Mouse (Mus musculus) embryonic facial prominence, embryonic 15.5 days (tissue): ENCODE results near the gene Bco2. TPM values are rescaled to one million over a fixed set of nuclear protein-coding genes. Genes with fewer than 3 reads are reported as not detected.
A peak's percentile ranks its signal among the peaks of the same experiment; 100 is the strongest.

Source experiments
- ATAC-seq: fragments of 200-750 bp; cut with Nextera tagmentation; 2 replicates; pipeline ENCODE4 v1.8.0; 2017; ENCODE audit warnings: low read depth, moderate TSS enrichment; ENCODE audit not compliant: insufficient number of reproducible peaks, low FRiP score, low TSS enrichment
- H3K27ac ChIP-seq: fragments of 300-500 bp; sonication (generic); replicated peaks from 2 replicates; pipeline ENCODE4 v1.5.1; 2015; ENCODE audit warnings: mild to moderate bottlenecking, inconsistent platforms
- H3K27me3 ChIP-seq: fragments of 300-500 bp; sonication (generic); 2 replicates; pipeline ENCODE4 v1.6.1; 2015; ENCODE audit warnings: inconsistent platforms
- H3K36me3 ChIP-seq: fragments of 300-500 bp; sonication (generic); 2 replicates; pipeline ENCODE4 v1.6.1; 2015; ENCODE audit warnings: mild to moderate bottlenecking, inconsistent platforms
- H3K4me1 ChIP-seq: fragments of 300-500 bp; sonication (generic); 2 replicates; pipeline ENCODE4 v1.6.1; 2015; ENCODE audit warnings: inconsistent platforms
- H3K4me2 ChIP-seq: fragments of 300-500 bp; sonication (generic); replicated peaks from 2 replicates; pipeline ENCODE4 v1.6.1; 2015; ENCODE audit warnings: mild to moderate bottlenecking, inconsistent platforms
- H3K4me3 ChIP-seq: fragments of 300-500 bp; sonication (generic); replicated peaks from 2 replicates; pipeline ENCODE4 v1.5.1; 2015; ENCODE audit warnings: mild to moderate bottlenecking, inconsistent platforms
- H3K9ac ChIP-seq: fragments of 300-500 bp; sonication (generic); 2 replicates; pipeline ENCODE4 v1.6.1; 2015; ENCODE audit warnings: inconsistent platforms
- H3K9me3 ChIP-seq: fragments of 300-500 bp; sonication (generic); replicated peaks from 2 replicates; pipeline ENCODE4 v1.6.1; 2016; ENCODE audit warnings: inconsistent platforms
- WGBS: fragments of 180-500 bp; shearing (Covaris S2); methylation state at CpG from one replicate; pipeline ENCODE4 v1.1.7; 2015; 5-methylcytosine and 5-hydroxymethylcytosine counted together
- polyA plus RNA-seq: library from polyadenylated mRNA; unstranded; fragments of >200 nt; fragmentation: Nextera tagmentation; extraction: Ambion mirVana; gene quantifications from 2 replicates; pipeline ENCODE4 v1.2.1, GENCODE M21; 2015

Gene Bco2
- polyA plus RNA-seq, 1 experiment from 2014 or later, result 0.52 TPM

- WGBS, result 74% methylated on average over 11 of the region's 11 CpGs
- Histone ChIP-seq H3K27me3 (no peaks in the 10 kb centered on the region), H3K9ac (no peak overlapping the region), H3K36me3 (no peaks in the 10 kb centered on the region), H3K27ac (no peak overlapping the region), H3K4me3 (no peak overlapping the region), H3K4me2 (no peak overlapping the region), H3K4me1 (no peaks in the 10 kb centered on the region), H3K9me3 (no peaks in the 10 kb centered on the region)
- ATAC-seq, result no peak
Measured at GRCm38 (mm10) chr9:50533328-50533727, 21.7 kb downstream of the Bco2 start.

GRCm38 (mm10) chr9:50530890-50531289, 24.1 kb downstream of the Bco2 start:
- no peaks in the 10 kb centered on the region for H3K27me3 ChIP-seq
- H3K27ac ChIP-seq, result no peak overlapping the region
- ATAC-seq, result no peak
- H3K36me3 ChIP-seq, result no peaks in the 10 kb centered on the region
- WGBS, result 14% methylated on average over 2 of the region's 2 CpGs
- H3K4me3 ChIP-seq, result no peak overlapping the region
- H3K4me1 ChIP-seq, result peaks cover 7% of the 10 kb centered on the region
- no peaks in the 10 kb centered on the region for H3K9me3 ChIP-seq
- H3K9ac ChIP-seq, result no peak overlapping the region
- no peak overlapping the region for H3K4me2 ChIP-seq

- ATAC-seq, result peak; percentile 98
- Histone ChIP-seq H3K36me3 (no peaks in the 10 kb centered on the region), H3K4me2 (peak within 1 kb of the TSS; percentile 78), H3K9me3 (no peaks in the 10 kb centered on the region), H3K27me3 (no peaks in the 10 kb centered on the region), H3K9ac (peak within 1 kb of the TSS; percentile 70), H3K27ac (peak within 1 kb of the TSS; percentile 80; the same call in 1 of the 2 replicates), H3K4me1 (peaks cover 7% of the 10 kb centered on the region), H3K4me3 (peak within 1 kb of the TSS; percentile 90)
- 0% methylated on average over 54 of the region's 54 CpGs for WGBS
Measured at GRCm38 (mm10) chr9:50528293-50528892, 26.6 kb downstream of the Bco2 start, which contains the start of gene Pts. Pts (minus strand) TSS chr9:50528724.

DNA sequence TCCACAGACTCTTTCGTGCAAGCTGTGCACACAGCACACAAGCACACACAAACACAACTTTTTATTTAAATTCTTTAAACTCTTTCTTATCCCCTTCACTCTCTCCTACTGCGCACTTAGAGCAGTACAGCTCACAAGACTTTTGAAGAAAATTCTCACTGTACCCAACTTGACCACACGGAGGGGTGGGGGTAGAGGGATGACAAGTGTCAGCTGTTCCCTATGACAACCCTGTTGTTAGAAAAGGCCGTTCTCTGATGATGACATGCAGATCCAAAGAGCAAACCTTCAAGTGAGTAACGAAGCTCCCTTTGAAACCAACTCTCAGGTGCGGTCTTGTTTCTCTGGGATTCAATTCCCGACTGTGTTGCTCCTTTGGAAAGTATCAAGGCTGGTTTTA, 27.1 kb downstream of the Bco2 start:
- ATAC-seq, result no peak
- H3K27me3 ChIP-seq, result no peaks in the 10 kb centered on the region
- peak overlapping the region; percentile 90 for H3K4me3 ChIP-seq
- no peak overlapping the region for H3K27ac ChIP-seq
- H3K4me1 ChIP-seq, result peaks cover 7% of the 10 kb centered on the region
- peak overlapping the region; percentile 70 for H3K9ac ChIP-seq
- peak overlapping the region; percentile 78 for H3K4me2 ChIP-seq
- no peaks in the 10 kb centered on the region for H3K36me3 ChIP-seq
- no peaks in the 10 kb centered on the region for H3K9me3 ChIP-seq
- 37% methylated on average over 7 of the region's 7 CpGs for WGBS

GRCm38 (mm10) chr9:50525585-50525984, 29.4 kb downstream of the Bco2 start:
- H3K9ac ChIP-seq, result no peak overlapping the region
- no peak overlapping the region for H3K4me2 ChIP-seq
- peaks cover 2% of the 10 kb centered on the region; the same call in 1 of the 2 replicates for H3K36me3 ChIP-seq
- WGBS, result 88% methylated on average over 5 of the region's 5 CpGs
- H3K4me3 ChIP-seq, result no peak overlapping the region
- no peaks in the 10 kb centered on the region for H3K9me3 ChIP-seq
- peaks cover 7% of the 10 kb centered on the region for H3K4me1 ChIP-seq
- no peaks in the 10 kb centered on the region for H3K27me3 ChIP-seq
- ATAC-seq, result no peak
- no peak overlapping the region for H3K27ac ChIP-seq

DNA sequence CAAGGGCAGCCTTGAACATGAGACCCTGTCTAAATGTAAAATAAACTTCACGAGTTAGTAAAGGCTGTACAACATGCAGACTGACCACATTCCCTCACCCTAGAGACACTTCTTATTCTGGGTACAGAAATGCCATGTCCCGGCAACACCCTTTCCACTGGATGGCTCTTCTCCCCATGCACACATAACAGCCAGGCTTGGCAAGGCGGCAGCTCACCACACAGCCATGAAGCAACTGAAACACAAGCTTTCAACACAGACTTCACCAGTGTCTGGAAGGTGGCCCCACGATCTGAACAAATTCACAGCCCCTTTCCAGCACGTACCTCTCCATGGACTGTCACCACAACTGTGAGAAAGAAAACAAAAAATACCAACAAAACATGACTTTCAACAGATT, 30.0 kb downstream of the Bco2 start:
- 81% methylated on average over 5 of the region's 5 CpGs for WGBS
- peaks cover 2% of the 10 kb centered on the region; the same call in 1 of the 2 replicates for H3K36me3 ChIP-seq
- H3K9ac ChIP-seq, result no peak overlapping the region
- no peak overlapping the region for H3K27ac ChIP-seq
- H3K27me3 ChIP-seq, result no peaks in the 10 kb centered on the region
- H3K4me1 ChIP-seq, result peaks cover 7% of the 10 kb centered on the region
- no peak overlapping the region for H3K4me2 ChIP-seq
- H3K9me3 ChIP-seq, result no peaks in the 10 kb centered on the region
- H3K4me3 ChIP-seq, result no peak overlapping the region
- ATAC-seq, result no peak

DNA sequence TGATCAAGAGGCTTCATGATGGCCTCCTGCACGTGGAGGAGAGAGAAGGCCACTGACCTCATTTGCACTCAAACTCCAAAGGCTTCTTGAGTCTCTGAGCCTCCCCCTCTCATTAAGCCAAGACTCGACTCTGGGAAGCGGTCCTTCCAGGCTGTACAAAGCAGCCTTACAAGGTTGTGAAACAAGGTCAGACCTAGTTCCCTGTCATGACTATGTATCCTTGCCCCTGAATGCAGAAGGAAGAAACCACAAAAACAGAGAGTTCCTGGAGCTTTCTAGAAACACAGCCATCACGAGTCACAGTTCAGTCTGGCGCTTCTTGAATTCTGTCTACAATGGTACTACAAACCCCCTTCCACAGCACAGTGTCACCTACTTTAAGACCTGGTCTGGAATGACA, 32.4 kb downstream of the Bco2 start:
- Histone ChIP-seq H3K4me3 (no peak overlapping the region), H3K4me1 (peaks cover 1% of the 10 kb centered on the region), H3K9me3 (no peaks in the 10 kb centered on the region), H3K27me3 (no peaks in the 10 kb centered on the region), H3K27ac (no peak overlapping the region), H3K9ac (no peak overlapping the region), H3K4me2 (no peak overlapping the region), H3K36me3 (peaks cover 2% of the 10 kb centered on the region; the same call in 1 of the 2 replicates)
- 85% methylated on average over 5 of the region's 5 CpGs for WGBS
- no peak for ATAC-seq

- no peak overlapping the region for H3K4me2 ChIP-seq
- no peak overlapping the region for H3K9ac ChIP-seq
- no peak overlapping the region for H3K4me3 ChIP-seq
- peaks cover 2% of the 10 kb centered on the region; the same call in 1 of the 2 replicates for H3K36me3 ChIP-seq
- H3K27ac ChIP-seq, result no peak overlapping the region
- 53% methylated on average over 2 of the region's 2 CpGs for WGBS
- H3K4me1 ChIP-seq, result no peaks in the 10 kb centered on the region
- H3K9me3 ChIP-seq, result no peaks in the 10 kb centered on the region
- no peaks in the 10 kb centered on the region for H3K27me3 ChIP-seq
- ATAC-seq, result no peak
Measured at GRCm38 (mm10) chr9:50521562-50521961, 33.4 kb downstream of the Bco2 start.

DNA sequence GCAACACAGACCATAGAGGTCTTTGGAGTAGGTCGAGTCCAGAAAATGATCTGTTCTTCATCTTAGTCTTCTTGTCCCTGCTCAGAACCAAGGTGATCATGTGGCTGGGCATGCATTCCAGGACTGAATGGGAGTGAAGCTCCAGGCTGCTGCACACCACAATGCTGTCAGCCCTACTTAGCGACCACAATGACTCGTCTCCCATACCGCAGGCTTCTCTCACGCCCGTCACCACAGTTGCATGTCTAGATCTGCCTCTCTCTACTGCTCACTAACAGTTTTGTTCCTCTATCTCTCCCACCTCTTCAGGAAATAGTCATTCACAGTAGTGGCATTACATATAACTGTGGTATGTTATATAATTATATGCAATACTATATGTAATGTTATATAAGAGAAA, 34.2 kb downstream of the Bco2 start:
- H3K4me3 ChIP-seq, result no peak overlapping the region
- H3K27me3 ChIP-seq, result no peaks in the 10 kb centered on the region
- WGBS, result 76% methylated on average over 6 of the region's 6 CpGs
- no peak overlapping the region for H3K9ac ChIP-seq
- no peaks in the 10 kb centered on the region for H3K4me1 ChIP-seq
- H3K9me3 ChIP-seq, result no peaks in the 10 kb centered on the region
- no peak for ATAC-seq
- H3K27ac ChIP-seq, result no peak overlapping the region
- H3K36me3 ChIP-seq, result peaks cover 2% of the 10 kb centered on the region; the same call in 1 of the 2 replicates
- H3K4me2 ChIP-seq, result no peak overlapping the region

DNA sequence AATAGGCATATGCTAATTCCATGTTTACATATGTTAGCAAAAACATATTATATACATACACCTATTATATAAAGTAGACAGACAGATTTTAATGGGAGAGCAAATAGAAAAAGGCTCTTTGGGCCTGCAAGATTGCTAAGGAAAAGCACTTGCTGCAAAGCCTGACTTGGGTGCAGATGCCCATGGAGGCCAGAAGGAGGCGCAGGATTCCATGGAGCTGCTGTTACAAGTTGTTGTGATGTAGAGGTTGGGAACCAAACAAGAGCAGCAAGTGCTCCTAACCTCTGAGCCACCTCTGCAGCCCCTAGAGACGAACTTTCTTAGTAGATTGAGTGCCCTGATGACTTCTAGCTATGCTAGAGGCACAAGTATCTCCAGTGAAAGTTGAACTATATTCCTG, 36.2 kb downstream of the Bco2 start:
- Histone ChIP-seq H3K36me3 (peaks cover 2% of the 10 kb centered on the region; the same call in 1 of the 2 replicates), H3K4me3 (no peak overlapping the region), H3K4me2 (no peak overlapping the region), H3K4me1 (no peaks in the 10 kb centered on the region), H3K27ac (no peak overlapping the region), H3K9me3 (no peaks in the 10 kb centered on the region), H3K9ac (no peak overlapping the region), H3K27me3 (no peaks in the 10 kb centered on the region)
- no peak for ATAC-seq
- 14% methylated on average over 2 of the region's 2 CpGs for WGBS

- no peak overlapping the region for H3K9ac ChIP-seq
- H3K36me3 ChIP-seq, result no peaks in the 10 kb centered on the region
- WGBS, result 81% methylated on average over 5 of the region's 5 CpGs
- ATAC-seq, result no peak
- no peaks in the 10 kb centered on the region for H3K9me3 ChIP-seq
- no peak overlapping the region for H3K4me3 ChIP-seq
- no peak overlapping the region for H3K27ac ChIP-seq
- H3K27me3 ChIP-seq, result no peaks in the 10 kb centered on the region
- no peak overlapping the region for H3K4me2 ChIP-seq
- H3K4me1 ChIP-seq, result no peaks in the 10 kb centered on the region
Measured at GRCm38 (mm10) chr9:50515462-50515861, 39.5 kb downstream of the Bco2 start.

DNA sequence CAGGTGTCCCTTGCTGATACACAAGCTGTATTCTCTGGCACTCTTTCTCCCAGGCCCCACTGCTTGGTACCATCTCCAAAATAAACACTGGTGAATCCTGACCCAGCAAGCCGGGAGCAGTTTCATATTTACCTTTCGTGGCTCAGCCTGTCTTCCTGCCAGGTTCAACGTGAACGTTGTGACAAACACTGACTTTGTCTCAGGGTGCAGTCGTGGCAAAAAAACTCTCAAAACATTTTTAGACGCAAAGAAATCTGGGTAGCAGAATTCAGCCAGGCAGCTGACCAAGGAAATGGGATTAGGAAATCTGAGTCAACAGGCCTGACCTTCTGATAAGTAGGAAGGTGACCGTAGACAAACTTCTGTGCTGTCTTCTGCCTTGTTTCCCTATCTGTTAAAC, 47.4 kb downstream of the Bco2 start:
- no peaks in the 10 kb centered on the region for H3K36me3 ChIP-seq
- 68% methylated on average over 7 of the region's 7 CpGs for WGBS
- ATAC-seq, result no peak

More for the DNA sequence above, 47.4 kb downstream of the Bco2 start:
- H3K27me3 ChIP-seq, result no peaks in the 10 kb centered on the region
- H3K9me3 ChIP-seq, result no peaks in the 10 kb centered on the region
- no peak overlapping the region for H3K4me2 ChIP-seq
- no peak overlapping the region for H3K27ac ChIP-seq
- H3K9ac ChIP-seq, result no peak overlapping the region
- H3K4me1 ChIP-seq, result no peaks in the 10 kb centered on the region; the same call in 1 of the 2 replicates
- no peak overlapping the region for H3K4me3 ChIP-seq
